Mouse (Mus musculus): ENCODE measurements around the gene Chrm5.

Chrm5 gene

DNA sequence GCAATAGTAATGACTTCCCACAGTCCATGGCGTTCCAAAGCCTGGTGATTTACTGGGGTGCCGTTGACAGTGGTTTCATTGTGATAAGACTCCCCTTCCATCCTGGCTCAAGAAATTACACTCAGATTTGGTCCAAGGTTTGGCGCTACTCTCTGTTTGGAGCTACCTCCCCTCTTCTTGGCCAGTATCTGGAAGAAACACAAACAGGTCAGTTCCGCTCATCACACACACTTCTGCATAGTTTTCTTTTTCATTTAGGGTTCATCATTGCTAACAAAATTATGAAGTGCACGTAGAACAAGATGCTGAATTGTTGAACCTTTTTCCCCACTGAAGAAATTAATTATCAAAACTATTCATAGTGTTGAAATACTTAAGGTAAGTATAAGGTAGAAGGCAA lies at the start of gene Chrm5:
TSS of gene Chrm5 (minus strand) at position 101 of the 400 bp plus-strand sequence.
- no peak for DNase-seq

DNA sequence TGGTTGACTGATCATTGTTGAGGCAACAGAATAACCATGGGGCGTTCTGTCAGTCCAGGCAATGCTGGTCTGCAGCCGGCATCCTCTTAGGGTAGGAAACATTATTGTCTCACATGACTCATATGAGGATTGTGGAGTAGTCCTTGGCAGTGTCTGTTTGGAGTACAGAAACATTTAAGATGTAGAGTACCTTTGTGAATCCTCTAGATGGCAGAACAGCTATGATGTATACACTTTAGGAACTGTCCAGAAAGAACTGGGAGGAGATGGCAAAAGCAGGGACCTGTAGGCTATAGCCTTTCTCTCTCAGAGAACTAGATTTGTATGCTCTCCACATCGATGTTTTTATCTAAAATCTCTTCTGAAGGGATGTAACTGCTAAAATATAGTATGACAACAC lies 46.4 kb upstream of the Chrm5 start:
- no peak for DNase-seq

DNA sequence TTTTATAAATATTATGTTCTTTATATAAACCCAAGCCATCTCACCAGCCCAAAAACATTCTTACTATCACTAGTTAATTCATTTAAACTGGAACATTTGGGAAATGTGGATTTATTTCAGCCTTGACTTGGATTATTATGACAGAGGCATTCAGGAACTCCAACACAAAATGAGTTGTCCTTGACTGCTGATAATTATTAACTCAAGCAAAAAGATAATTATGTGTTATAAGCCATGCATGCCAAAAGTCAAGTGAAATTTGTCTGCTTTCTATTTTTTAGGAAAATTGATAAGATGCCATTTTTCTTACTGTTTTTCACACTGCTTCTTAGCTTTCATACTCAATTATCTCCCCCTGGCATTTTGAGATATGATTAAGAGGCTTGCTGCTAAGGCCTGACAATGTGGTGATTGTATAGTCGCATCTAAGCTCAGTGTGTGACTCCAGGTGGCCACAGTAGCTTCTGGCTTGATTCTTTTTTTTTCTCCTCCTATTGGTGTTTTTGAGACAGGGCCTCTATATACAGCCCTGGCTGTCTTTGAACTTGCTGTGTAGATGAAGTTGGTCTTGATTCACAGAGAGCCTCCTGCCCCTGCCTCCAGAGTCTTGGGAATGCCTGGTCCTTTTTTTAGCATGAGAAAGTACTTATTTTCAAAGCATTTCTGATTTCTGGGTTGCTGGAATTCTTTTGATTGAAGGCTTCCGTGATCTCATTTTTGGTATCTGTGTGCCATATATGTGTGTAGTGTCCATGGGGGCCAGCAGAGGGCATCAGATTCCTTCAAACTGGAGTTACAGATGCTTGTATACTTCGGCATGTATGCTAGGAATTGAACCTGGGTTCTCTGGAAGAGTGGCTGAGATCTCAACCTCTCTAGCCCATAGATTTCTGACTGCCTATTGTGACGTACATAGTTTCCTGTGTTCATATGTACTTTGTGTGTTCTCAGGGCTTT lies 40.2 kb upstream of the Chrm5 start:
- DNase-seq = no peak

DNA sequence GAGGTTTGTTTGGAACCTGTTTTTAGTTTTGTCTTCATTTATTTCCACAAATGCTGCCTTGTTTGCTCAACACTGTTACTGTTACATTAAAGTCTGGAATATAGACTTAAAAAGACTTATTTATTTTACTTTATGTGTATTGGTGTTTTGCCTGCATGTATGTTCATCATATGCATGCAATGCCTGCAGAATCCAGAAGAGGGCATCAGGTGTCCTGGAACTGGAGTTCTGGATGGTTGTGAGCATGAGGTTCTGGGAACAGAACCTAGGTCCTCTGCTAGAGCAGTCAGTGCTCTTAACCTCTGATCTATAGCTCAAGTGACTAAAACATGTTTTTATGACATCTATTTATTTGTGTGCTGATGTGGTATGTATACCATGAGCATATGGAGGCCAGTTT lies 38.0 kb upstream of the Chrm5 start:
- DNase-seq = no peak

DNA sequence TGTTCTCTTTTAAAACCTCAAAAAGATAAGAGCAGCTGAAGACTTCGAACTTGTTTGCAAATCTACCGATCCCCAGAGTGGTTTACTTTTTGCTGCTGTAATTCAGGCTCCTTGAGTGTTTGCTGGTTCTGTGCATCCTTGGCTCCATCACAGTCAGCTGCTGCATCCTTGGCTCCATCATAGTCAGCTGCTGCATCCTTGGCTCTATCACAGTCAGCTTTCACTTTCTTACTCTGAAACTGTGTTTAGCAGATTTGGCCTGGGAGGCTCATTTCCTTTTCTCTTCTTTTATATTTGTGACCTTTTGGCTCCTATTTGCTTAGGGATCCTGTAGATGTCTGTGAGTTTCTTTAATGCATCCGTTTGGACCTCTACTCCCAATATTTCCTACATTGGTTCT lies 36.6 kb upstream of the Chrm5 start:
- no peak for DNase-seq

DNA sequence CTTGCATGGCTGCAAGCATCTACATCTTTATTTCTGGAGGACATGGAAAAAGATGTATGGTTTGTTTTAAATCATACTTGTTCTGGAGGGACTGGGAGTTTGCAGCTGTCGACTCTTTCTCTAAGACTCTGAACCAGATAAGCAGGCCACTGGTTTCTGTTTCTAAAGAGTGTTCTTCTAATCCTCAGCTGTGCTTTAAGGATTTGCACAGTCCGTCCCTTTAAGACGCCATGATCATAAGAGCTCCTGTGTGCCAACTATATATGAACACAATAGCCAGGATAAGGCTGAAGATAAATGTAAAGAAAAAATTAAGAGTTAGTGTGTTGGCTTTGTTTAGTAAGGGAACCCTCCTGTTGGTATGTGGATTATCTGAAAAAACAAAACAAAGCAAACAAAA lies 36.2 kb upstream of the Chrm5 start:
- DNase-seq = no peak

DNA sequence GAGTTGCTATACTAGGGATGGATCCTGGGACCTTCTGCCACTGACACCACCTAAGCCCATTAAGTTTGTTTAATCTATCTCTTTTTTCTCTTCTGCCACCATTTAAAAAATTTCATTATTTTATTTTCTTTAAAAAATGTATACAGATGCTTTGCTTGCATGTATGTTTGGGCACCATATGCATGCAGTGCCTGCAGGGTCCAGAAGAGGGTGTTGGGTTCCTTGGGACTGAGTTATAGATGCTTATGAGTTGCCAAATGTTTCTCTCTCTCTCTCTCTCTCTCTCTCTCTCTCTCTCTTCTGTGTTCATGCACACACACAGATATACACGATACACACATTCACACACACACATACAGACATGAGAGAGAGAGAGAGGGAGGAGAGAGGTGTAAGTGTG lies 32.5 kb upstream of the Chrm5 start:
- no peak for DNase-seq

DNA sequence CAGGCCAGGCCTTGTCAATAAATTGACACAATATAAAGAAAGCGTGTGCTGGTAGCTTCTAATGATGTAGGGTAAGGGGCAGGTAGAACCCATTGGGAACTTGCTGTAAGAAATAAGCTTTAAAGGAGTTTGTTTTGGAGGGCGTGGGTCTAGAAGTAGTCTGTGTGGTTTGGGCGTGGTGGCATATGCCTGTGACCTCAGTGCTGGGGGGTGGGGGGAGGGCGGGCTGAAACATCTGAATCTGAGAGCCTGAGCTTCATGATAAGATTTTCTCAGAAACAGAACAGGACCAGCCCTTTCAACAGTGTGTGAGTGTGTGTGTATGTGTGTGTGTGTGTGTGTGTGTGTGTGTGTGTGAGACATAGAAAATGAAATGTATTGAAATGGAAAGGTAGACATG lies 29.6 kb upstream of the Chrm5 start:
- no peak for DNase-seq

DNA sequence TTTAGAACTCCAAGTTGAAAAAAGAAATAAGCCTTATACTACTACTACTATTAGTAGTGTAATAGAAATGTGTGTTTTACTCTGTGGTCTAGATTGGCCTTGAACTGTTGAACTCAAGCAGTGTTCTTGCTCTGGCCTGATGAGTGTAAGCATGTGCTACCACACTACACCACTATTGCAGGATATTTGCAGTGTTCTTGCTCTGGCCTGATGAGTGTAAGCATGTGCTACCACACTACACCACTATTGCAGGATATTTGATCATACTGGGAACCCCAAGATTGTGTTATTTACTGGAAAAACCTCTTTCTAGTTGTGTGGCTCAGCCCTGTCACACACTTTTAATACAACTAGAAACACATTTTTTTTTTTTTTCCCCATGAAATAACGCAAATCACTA lies 26.9 kb upstream of the Chrm5 start:
- no peak for DNase-seq

DNA sequence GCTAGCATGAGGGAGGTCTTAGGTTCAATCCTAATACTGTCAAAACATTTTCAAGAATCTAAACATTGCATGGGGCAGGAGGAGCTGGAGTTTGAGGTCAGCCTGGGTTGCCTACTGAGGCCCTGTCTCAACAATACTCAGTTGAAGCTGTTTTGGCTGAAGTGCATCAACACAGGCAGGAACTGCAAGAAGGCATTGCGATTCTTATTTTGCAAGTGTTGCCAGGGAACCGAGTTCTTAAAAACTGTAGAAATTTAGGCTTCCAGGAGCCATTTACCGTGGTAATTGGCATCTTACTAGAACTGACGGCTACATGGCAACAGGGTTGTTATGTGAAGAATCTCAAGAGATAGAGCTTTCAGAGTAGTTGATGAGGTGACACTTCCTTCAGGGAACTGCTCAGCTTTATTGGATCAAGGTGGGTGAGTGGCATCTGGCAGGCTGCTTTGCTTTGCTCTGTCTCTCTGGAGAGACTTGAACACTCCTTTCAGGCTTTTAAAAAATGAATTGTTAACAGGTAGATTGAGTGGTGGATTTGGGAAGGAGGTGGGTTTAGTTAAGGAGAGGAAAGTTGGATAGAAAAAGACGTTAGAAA lies 26.4 kb upstream of the Chrm5 start:
- no peak for DNase-seq

DNA sequence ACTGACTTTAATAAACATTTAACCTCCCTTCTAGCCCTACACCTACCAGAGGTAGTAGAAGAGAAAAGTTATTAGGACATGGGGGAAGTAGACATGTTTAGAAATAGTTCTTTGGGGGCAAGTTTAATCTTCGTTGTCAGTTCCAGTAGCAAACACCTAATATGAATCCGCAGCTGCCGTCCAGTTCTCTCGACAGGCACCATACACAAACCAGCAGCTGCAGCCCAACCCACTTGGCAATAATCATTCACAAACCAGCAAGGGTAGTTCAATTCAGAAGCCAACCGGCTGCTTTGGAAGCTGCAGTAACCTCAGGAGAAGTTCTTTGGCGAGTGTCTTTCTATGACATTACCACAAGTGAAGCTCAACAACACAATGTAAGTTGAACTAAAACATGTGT lies 23.4 kb upstream of the Chrm5 start:
- DNase-seq = no peak

DNA sequence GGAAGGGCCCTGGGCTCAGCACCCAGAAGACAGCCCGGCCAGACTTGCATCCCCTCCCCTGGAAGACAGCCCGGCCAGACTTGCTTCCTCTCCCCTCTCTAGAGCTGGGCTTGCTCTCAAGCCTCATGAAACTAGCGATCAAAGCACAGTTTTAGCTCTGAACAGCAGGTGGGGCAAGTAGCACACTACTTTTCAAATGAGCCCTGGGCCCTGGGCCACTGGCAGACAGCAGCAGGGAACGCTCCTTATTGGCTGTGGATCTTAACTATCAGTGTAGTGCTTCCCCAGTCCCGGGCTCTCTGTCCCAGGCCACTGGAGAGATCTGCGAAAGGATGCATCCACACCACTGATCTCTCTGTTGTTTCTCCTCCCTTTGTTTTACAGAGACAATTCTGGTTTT lies 20.6 kb upstream of the Chrm5 start:
- DNase-seq = peak; percentile 63 to 65

DNA sequence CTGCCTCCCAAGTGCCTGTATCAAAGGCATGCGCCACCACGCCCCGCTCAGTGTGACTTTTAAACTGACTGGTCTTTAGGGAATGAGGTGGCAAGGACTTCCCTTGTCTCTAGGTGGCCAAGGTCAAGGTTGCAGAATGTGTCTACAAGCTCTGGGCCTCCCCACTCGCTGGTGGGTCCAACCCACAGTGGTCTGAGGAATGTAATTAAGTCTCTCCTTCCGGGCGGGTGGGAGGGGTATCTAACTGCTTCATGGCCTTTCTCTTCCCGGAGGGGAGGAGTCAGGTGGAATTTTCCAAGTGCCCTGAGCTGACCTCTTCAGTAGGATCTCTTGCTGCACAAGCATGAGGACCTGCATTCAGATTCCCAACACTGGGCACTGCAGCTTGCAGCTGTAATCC lies 17.3 kb upstream of the Chrm5 start:
- no peak for DNase-seq

DNA sequence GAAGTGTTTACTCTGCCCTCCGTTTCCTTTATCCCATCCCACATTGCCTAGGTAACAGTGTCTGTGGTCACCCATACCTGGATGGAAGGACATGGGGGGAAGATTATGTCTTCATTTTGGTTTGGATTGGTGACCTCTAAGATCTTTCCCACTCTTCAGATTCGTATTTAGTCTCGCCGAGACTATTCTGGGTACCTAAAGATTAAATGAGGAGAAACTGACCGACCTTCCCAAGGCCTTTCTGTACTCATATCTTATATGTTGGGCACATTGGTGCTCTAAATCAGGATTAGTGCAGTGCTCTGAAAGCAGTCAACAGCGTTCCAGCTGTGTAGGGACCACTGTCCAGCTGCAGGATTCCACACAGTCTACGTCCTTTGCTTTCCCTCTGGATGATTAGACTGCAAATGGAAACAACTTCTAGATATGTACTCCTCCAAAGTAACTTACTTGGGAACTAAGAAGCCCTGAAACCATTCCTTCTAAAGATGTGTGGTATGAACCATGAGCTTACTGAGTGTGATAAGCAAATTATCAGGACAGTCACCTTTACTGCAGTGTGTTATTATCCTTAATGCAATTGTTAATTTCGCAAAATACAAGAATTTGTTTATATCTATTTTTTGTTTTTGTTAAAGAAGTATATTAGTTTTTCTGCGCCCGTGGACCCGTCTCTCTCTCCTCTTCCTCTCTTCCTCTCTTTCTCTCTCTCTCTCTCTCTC lies 13.1 kb upstream of the Chrm5 start:
- no peak for DNase-seq

DNA sequence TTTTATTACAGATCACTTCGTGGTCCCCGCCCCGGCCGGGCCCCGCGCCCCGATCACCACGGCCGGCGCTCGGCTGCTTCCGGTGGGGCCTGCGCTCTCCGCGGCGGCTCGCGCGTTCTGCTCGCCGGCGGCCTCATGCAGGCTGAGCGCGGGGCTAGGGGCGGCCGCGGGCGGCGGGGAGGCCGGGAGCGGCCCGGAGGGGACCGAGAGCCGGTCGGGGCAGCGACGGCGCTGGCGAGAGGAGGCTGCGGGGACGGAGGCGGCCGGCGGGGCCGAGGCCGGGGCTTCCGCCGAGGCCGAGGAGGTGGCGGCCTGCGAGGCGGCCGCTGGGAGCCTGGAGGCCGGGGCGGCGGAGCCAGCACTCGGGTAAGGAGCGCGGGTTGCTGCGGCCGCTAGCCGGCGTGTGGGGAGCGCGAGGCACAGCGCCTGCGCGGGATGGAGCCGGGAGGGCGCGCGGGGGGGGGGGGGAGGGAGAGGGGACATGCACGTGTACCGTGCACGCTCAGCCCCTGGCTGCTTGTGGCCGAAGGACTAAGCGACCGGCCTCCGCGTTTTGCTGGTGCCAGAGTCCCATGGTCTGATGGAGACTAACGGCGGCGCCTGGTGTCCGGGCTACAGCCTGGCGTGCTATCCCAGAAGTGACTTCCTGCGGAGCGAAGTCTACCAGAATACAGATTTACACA lies 12.4 kb upstream of the Chrm5 start, which contains the start of gene Aven:
TSS of gene Aven (plus strand) at position 109 of the 683 bp plus-strand sequence.
- peak; percentile 88 to 92 for DNase-seq

DNA sequence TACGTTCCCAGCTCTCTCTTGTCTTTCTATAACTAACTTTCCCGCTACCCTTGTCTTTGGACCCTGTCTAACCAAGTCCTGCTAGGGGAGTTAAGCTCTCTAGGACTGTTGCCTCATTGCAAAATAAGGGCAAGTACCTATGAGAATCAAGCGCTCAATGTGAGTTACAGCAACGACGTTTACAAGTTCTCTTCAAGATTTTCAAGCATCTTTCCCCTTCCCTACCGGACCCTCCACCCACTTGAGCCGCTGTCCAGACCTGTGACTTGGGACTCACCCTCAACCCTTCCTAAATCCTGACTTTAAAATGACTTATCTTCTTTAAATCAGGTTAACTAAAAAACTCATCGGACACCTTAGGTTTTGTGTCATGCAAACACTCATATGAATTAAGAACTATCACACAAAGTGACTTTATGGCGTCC lies 11.9 kb upstream of the Chrm5 start:
- DNase-seq = no peak

DNA sequence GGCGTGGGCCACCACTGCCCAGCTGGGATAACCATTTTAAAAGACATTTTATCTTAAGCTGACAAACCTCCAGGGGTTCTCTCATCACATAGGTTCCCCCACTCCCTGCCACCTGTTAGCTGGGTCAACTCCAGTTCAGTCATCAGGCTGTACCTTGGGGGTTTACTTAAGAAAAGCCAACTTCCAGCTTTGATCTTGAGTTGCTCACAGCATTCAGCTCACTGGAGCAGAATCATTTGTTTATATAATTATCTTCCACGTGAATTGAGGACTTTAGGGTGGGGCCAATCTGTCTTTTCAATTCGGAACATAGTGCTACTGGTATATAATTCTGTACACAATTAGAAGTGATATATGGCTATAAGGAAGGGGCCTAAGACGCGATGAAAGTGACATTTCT lies 11.1 kb upstream of the Chrm5 start:
- no peak for DNase-seq

DNA sequence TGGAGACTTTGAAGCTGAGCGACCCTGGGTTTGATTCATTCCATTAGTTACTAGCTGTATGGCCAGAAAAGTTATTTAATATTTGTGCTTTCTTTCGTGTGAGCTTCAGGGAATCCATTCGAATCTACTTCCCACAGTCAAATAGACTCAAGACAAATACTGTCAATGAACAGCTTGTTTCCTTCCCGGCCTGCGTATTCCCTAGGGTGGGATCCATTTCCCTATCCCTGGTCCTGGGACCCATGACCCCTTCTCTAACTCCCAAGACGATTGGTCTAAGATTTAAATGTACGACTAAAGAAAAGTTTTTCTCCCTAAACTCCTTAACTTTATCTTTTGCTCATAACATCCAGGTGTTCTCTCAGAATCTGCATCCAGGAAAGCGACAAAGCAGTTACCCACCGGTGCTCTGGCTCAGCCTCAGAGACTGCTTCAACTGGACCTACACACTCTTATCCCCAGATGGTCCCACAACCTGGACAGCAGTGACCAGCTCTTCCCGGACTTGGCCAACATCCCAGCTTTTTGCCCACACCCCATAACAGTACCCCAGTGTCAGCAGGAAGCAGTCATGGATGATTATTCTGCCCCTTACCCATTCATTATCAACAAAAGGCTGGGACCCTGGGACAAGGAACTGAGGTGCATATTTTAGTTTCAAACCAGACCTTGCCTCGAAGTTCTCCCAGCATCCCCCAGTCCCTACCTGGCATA lies 10.1 kb upstream of the Chrm5 start:
- no peak for DNase-seq

DNA sequence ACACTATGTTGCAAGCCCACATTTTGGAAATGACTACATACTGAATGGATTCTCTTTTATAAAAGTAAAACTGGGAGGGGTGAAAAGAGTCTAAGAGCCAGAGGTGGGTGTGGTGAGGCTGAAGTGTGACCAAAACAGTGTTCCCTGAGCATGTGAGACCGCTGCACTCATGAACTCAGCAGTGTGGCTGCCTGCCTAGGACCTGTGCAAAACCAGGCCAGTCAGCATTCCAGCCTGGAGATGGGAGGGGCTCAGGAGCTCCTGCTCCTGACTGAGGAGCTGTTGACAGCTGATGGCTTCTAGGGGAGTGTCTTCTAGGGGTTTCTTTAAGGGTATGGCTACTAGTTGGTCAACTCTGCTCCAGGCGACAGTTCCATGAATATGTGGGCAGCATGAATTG lies 4.3 kb upstream of the Chrm5 start:
- DNase-seq = no peak

DNA sequence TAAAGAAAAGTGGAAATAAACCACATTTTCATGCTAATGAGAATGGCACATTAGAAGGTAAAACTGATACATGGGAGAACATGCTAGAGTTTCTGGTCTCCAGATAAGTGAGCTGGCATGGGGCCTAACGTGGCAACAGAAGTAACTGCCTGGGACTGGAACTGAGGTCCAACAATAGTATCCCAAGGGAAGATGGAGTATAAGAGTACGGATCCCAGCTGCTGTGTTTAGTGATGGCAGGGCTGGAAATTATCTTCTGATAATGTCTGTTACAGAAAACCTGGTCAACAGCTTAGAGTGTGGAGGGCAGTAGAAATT lies 2.7 kb upstream of the Chrm5 start:
- DNase-seq = no peak

DNA sequence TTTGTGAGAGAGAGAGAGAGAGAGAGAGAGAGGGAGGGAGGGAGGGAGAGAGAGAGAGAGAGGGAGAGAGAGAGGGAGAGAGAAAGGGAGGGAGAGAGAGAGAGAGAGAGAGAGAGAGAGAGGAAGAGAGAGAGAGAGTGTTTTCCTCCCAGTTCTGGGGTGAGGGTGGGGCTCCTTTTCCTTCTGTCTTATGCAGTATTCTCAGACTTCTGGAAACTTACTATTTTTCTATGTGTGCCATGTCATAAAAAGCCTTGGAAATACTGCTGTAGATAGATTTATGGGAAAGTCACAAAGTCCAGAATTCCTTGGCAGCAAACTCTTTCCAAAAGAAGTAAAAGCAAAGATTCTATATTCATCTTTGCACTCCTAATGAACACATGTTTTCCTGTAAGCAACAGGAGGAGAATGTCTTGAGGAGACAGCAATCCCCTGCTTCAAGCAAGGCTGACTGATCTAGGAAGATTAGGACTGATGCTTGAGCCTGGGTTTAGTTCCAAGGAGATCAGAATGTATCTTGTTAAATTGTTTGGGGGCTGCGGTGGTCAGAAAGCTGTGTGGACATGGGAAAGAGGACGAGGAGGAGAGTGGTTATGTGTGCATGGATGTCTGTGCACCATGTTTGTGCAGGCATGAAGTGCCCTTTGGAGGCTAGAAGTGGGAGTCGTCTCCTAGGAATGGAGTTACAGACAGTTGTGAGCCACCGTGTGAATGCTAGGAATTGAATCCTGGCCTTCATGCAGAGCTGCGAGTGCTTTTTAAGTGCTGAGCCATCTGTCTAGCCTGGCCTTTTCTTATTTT lies 2.2 kb upstream of the Chrm5 start:
- DNase-seq = no peak

DNA sequence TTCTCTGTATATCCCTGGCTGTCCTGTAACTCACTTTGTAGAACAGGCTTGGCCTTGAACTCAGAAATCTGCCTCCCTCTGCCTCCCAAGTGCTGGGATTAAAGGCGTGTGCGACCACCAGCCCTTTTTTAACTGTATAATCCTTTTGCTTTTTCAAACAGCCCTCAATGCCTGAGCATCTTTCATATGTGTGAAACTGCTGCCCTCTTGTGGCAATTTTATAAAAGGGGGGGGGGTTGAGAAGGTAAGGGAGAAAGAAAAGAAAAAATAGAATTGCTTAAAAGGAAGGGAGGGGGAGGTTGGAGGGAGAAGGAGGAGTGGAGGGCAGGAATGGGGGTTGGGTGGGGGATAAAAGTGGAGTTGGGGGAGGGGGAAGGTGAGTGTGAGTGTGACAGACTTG lies 995 bp upstream of the Chrm5 start:
- DNase-seq = peak; percentile 53 to 67

Data from cerebellum, postnatal 14 days (tissue).